Mouse (Mus musculus) liver, adult 2 months (tissue): Measurements from ENCODE around the gene Tex2.

Experiments used
- CTCF ChIP-seq: fragments of 200-500 bp; IDR thresholded peaks from 2 replicates; pipeline ENCODE4 v1.5.1; 2011; ENCODE audit warnings: low read depth, low read length, control low read depth
- POLR2A ChIP-seq: fragments of 200-500 bp; IDR thresholded peaks from 2 replicates; pipeline ENCODE4 v1.6.1; 2011; ENCODE audit warnings: low read length, control low read depth; ENCODE audit not compliant: insufficient read depth; ENCODE audit errors: extremely low read depth

DNA sequence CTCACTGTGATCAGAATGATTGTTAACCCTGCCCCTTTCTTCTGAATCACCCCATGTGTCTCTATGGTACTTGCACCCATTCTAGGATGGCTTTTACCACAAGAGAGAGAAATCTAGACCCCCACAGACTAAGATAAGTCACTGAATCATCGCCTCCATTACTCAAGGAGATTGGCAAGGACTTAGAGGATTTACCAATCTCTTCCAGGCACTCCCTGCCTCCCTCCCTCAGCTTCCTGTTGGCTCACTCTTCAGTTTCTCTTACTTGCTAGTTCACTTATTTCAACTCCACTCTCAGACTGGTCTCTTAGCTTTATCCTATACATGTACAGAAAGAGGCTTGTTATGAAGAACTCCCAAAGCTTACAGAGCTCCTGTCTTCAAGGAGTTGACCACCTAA is 137.9 kb downstream of the Tex2 start:
- no peak for TF ChIP-seq CTCF
- TF ChIP-seq POLR2A: no peak
